Comparison of ENCODE assay signal across 8 mouse cellular contexts in the genomic region with DNA sequence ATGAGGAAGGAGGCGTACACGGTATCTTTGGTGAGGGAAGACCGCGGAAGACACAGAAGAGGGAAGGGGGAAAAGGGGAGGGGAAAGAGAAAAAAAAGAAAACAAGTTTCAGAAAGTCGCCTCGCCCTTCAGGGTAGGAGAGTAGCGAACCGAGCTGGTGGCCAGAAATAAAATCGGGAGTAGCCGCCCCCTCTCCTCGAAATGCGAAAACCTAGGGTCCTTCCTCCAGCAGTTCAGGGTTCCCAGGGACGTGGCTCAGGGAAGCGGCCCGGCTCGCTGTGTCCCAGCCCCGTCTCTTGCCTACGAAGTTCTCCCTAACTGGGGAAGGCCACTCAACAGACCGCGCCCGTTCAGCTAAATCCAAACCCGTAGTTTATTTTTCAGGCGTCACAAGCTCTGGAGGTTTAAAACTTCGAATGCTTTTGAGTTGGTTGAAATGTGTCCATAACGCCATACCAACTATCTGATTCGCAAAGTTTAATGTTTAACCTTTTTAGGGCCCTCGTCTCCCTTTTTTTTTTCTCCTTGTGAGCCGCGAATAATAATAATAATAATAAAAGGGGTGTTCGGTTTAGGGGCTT. TPM values are rescaled to one million over a fixed set of nuclear protein-coding genes. Genes with fewer than 3 reads are reported as not detected.
DNase-seq lines count a peak whose midpoint lies in the region; ATAC-seq and TF ChIP-seq lines count a peak whose summit lies in the region.

No protein-coding gene starts in this region.

- DNase-seq in testis, postnatal 14 days (ENCODE audit: low spot score): no peak
- peak; percentile 54 for DNase-seq in lung, postnatal 14 days
- DNase-seq in layer of hippocampus, adult 9-10 months (ENCODE audit: low spot score): no peak

- H3K4me2 ChIP-seq in heart, embryonic 11.5 days: peak overlapping the region; percentile 99
- peak overlapping the region; percentile 97 for H3K4me2 ChIP-seq in kidney, embryonic 14.5 days (replicated peaks; ENCODE audit: low read depth, low read length)
- H3K4me2 ChIP-seq in stomach, embryonic 15.5 days: peak overlapping the region; percentile 89

- H3K4me1 ChIP-seq in testis, adult 2 months (ENCODE audit: control insufficient read depth, insufficient read depth, low read length): peaks cover 18% of the 10 kb centered on the region
- H3K4me1 ChIP-seq in heart, embryonic 11.5 days (ENCODE audit: control insufficient read depth, insufficient read depth, low read length): peaks cover 31% of the 10 kb centered on the region
- peaks cover 30% of the 10 kb centered on the region for H3K4me1 ChIP-seq in kidney, embryonic 14.5 days (ENCODE audit: control insufficient read depth, insufficient read depth, low read length)
- H3K4me1 ChIP-seq in stomach, embryonic 15.5 days: peaks cover 32% of the 10 kb centered on the region

- H3K27me3 ChIP-seq in testis, adult 2 months (ENCODE audit: control insufficient read depth, insufficient read depth, low read length): no peaks in the 10 kb centered on the region; the same call in 1 of the 2 replicates
- no peaks in the 10 kb centered on the region for H3K27me3 ChIP-seq in heart, embryonic 11.5 days (ENCODE audit: control insufficient read depth, insufficient read depth, low read length)
- H3K27me3 ChIP-seq in kidney, embryonic 14.5 days (ENCODE audit: control insufficient read depth, insufficient read depth, low read length): no peaks in the 10 kb centered on the region
- H3K27me3 ChIP-seq in stomach, embryonic 15.5 days (replicated peaks): no peaks in the 10 kb centered on the region

- no peaks in the 10 kb centered on the region for H3K36me3 ChIP-seq in testis, adult 2 months (ENCODE audit: control insufficient read depth, insufficient read depth, low read length)
- H3K36me3 ChIP-seq in heart, embryonic 11.5 days (ENCODE audit: control insufficient read depth, insufficient read depth, low read length): peaks cover 5% of the 10 kb centered on the region; the same call in 1 of the 2 replicates
- H3K36me3 ChIP-seq in kidney, embryonic 14.5 days (ENCODE audit: control insufficient read depth, insufficient read depth, low read length): peaks cover 8% of the 10 kb centered on the region; the same call in 1 of the 2 replicates
- H3K36me3 ChIP-seq in stomach, embryonic 15.5 days: no peaks in the 10 kb centered on the region

- H3K27ac ChIP-seq in testis, adult 2 months (ENCODE audit: control insufficient read depth, insufficient read depth, low read depth, low read length): peak overlapping the region; percentile 76
- peak overlapping the region; percentile 100 for H3K27ac ChIP-seq in heart, embryonic 11.5 days (ENCODE audit: low read depth, low read length)
- peak overlapping the region; percentile 100 for H3K27ac ChIP-seq in kidney, embryonic 14.5 days (ENCODE audit: low read depth, low read length)
- H3K27ac ChIP-seq in stomach, embryonic 15.5 days: peak overlapping the region; percentile 100

- peak overlapping the region; percentile 88 for H3K4me3 ChIP-seq in testis, adult 2 months (ENCODE audit: control insufficient read depth, low read depth, low read length)
- peak overlapping the region; percentile 97 for H3K4me3 ChIP-seq in heart, embryonic 11.5 days (ENCODE audit: low read depth, low read length)
- H3K4me3 ChIP-seq in kidney, embryonic 14.5 days (ENCODE audit: low read length): peak overlapping the region; percentile 96
- H3K4me3 ChIP-seq in stomach, embryonic 15.5 days (replicated peaks): peak overlapping the region; percentile 96

- peak; percentile 19 for ATAC-seq in common myeloid progenitor, adult 5-6 weeks (replicated peaks; ENCODE audit: low read depth, poor library complexity, severe bottlenecking)
- no peak for ATAC-seq in heart, embryonic 11.5 days (replicated peaks; ENCODE audit: insufficient number of reproducible peaks, low FRiP score, low TSS enrichment)
- ATAC-seq in kidney, embryonic 14.5 days (ENCODE audit: low FRiP score, low TSS enrichment): no peak
- no peak for ATAC-seq in stomach, embryonic 15.5 days (ENCODE audit: insufficient read depth, low FRiP score, low read depth)

- peak overlapping the region; percentile 100 for H3K9ac ChIP-seq in heart, embryonic 11.5 days (ENCODE audit: low read depth, low read length)
- peak overlapping the region; percentile 100 for H3K9ac ChIP-seq in kidney, embryonic 14.5 days (ENCODE audit: low read depth, low read length)
- peak overlapping the region; percentile 99 for H3K9ac ChIP-seq in stomach, embryonic 15.5 days

- no peak for TF ChIP-seq CTCF in testis, adult 2 months (IDR thresholded peaks at IDR 0.05; ENCODE audit: control insufficient read depth, insufficient read depth, insufficient replicate concordance, low read depth, low read length)

- under 1% methylated on average over 29 of the region's 30 CpGs for WGBS in heart, embryonic 11.5 days (ENCODE audit: insufficient replicate concordance)
- under 1% methylated on average over 30 of the region's 30 CpGs for WGBS in kidney, embryonic 14.5 days
- under 1% methylated on average over 30 of the region's 30 CpGs for WGBS in stomach, embryonic 15.5 days

- no peaks in the 10 kb centered on the region for H3K9me3 ChIP-seq in heart, embryonic 11.5 days (replicated peaks; ENCODE audit: control insufficient read depth, low read length)
- H3K9me3 ChIP-seq in kidney, embryonic 14.5 days (ENCODE audit: control insufficient read depth, low read length): no peaks in the 10 kb centered on the region
- H3K9me3 ChIP-seq in stomach, embryonic 15.5 days: no peaks in the 10 kb centered on the region

- no peak for TF ChIP-seq POLR2A in testis, adult 2 months (IDR thresholded peaks at IDR 0.05; ENCODE audit: control insufficient read depth, low read depth, low read length)

RNA-seq across cellular contexts. Expression of gene Tnrc18, which starts 2.0 kb away (rescaled TPM):
- polyA plus RNA-seq in testis, adult 2 months (2012; rRNA removed): 35.9 and 39.9 TPM in 2 replicates
- 17.5 and 17.9 TPM in 2 replicates for total RNA-seq in common myeloid progenitor, adult 5-6 weeks (2017)
- 23.5 and 24.4 TPM in 2 replicates for polyA plus RNA-seq in heart, embryonic 11.5 days (2014; fragmentation: Nextera tagmentation; extraction: Ambion mirVana)
- 32.7 and 41.1 TPM in 2 replicates for polyA plus RNA-seq in kidney, embryonic 14.5 days (2014; fragmentation: Nextera tagmentation; extraction: Ambion mirVana)
- polyA plus RNA-seq in stomach, embryonic 15.5 days (2015; fragmentation: Nextera tagmentation; extraction: Ambion mirVana): 29.5 and 32.4 TPM in 2 replicates
